Mouse (Mus musculus) cerebellum, adult 9-11 months (tissue): ENCODE measurements around the gene Fig4.

ENCODE experiments used
- DNase-seq: peaks from one replicate; pipeline ENCODE4 v3.0.0; 2022

The Fig4 gene

DNA sequence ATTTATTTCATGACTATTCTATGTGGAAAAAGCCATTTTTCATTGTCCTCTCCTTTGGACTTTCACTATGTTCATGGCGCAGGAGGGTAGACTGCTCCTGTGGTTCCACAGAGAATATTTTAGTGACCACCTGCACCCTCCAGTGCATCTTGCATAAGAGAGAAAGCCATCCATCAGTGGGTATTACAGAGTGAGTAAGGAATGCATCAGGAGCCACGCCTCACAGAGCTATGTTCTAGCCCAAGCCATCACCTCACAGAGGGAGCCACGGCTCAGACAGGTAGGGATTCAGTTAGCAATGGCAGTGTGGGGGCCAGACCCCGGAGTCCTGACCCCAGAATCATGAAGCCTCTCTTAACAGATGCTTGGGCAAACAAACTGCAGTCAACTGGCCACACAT, 93.5 kb downstream of the Fig4 start:
- no peak for DNase-seq

DNA sequence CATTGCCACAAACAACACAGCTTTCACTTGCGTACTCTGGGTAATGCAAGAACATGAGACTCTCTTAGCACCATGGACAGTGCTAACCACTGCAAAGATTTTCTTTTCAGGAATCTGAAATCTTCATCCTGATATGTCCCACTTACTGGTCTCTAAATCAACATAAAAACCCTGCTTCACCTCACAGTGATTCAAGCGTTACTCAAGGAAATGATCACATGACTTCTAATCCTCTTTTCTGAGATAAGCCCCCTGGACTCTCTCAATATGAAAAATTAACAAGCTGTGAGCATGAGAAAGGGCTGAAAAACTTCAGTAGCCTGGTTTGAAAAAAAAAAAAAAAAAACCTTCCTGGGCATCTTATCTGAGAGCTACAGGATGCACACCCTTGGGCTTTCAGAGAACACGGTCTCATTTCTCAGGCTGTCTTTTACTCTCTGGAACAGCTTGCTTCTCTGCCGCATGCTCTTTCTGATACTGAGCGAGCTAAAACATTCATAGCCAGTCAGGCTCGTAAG, 94.1 kb downstream of the Fig4 start:
- DNase-seq = no peak

DNA sequence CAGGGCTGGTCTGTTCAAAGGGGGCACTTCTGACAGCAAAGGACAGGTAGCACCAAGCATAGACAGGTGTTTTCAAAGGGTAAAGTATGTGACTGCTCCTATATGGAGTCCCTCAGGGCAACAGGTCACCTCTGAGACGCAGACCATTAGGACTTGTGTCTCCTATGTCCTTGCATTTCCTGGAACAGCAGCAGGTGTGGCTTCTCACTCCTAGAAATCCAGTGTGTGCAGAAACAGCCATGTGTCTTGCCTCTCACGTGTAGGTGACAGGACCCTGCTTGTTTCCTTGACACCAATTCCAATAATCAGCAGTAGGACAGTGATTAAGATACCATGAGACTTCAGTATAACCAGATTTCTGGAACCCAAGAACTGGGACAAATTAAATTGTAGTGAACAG, 97.4 kb downstream of the Fig4 start:
- no peak for DNase-seq

DNA sequence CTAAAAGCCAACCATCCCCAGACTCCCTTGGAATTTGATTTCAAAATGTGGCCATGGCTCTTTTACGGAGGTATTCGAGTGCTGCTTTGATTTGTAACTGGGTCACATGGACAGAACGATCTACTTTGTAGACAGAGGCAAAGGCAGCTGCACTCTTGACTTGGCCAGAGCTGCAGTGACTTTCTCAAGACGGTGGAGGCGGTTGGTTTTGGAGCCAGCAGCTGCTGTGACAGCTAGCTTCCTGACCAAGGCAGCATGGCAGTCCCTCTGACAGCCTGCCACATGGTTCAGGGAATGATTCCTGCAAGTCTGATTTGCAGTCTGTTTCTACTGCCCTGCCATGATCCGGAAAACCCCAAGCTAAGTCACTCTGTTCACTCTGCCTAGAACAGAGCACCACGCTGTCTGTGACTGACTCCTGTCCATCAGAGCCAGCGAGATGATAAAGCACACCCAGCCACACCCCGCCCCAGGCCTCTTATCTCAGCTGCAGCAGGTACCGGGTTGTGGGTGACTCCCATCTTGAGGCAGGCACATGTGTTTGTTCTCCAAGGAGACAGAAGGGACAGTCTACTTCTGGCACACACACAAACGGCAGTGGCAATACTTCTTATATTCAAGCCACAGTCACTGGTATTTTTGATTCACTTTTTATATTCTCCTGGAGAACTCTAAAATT, 98.3 kb downstream of the Fig4 start:
- no peak for DNase-seq

DNA sequence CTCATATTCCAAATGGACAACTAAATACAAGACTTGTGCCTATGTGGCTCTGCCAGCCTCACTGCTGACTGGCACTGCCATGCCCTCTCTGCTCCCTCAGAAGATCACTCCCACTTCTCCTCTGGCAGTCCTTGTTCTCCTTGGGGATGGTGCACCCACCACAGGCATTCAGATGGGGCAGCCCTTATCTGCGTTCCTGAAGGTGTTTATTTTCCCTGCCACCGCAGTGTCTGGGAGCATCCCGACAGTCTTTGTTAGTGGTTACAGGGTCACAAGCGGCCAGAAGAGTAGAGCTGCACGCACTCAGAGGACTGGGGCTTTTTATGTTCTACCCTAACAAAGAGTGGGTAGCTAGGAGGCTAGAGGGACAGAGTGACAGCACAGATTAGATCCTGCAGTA, 98.9 kb downstream of the Fig4 start:
- no peak for DNase-seq

DNA sequence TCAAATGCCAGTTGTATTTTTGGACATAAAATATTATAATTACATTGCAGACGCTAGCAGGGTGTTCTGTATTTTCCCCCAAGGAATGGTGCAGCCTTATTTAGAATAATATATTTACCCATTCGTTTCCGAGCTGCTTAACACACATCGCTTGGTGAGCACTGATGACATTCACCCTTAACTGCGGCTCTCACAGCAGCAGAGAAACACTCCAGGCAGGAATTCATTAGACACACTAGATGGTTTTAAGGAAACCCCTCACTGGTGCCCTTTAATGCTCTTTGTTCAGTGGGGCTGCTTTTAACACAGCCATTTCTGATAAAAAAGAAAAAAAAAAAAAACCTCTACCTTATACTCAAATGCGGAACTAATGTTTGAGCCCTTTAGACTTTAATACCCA, 104.3 kb downstream of the Fig4 start:
- DNase-seq = no peak

DNA sequence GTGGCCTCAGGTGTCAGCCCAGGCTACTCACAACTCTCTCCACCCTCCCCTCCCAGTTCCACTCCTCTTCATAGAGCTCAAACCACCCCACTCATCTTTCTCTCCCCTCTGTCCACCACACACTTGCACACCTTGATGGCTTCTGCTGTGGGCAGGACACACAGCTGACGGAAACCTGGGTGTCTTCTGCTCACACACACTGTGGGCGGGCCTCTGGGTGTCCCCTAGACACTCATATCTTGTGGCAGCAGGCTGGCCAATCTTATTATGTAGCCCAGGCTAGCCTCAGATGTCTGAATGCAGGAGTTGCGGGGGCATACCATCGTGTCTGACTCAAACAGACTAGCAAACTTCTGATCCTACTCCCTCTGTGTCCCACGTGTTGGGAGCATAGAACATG, 105.3 kb downstream of the Fig4 start:
- DNase-seq = no peak

DNA sequence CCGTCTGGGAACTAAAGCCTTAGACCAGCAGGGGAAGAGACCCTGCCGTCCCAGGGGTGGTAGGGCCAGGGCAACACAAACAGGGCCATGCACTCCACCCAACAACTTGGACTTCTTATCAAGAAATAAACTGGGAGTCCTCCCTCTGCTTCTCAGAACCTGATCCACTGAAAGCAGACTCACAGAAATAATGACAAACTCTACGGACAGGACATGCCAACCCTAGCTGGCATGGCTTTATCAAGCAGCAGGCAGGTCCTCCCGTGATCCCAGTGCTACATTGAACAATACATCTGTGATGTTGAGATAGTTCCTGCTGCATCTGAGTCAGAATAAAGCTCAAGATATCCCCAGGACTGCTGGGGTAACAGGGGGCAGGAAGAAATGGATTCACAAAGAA, 106.8 kb downstream of the Fig4 start:
- no peak for DNase-seq

DNA sequence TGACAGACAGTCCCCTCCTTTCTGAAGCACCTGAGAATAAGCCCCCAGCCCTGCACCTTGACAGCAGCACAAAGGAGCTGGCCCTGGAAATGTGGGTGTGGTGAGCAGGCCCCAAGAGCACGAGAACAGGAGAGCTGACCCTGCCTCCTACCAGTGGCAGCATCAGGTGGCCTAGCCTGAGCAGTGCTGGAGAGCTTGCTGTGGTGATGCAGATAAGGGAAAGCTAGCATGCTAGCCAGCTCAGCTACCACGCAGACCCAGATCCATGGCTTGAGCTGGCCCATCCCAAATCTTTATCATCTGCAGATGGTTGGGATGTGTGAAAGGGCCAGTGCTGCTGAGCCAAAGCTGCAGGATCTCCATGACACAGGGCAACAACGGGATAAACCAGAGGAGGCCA, 113.7 kb downstream of the Fig4 start:
- no peak for DNase-seq

DNA sequence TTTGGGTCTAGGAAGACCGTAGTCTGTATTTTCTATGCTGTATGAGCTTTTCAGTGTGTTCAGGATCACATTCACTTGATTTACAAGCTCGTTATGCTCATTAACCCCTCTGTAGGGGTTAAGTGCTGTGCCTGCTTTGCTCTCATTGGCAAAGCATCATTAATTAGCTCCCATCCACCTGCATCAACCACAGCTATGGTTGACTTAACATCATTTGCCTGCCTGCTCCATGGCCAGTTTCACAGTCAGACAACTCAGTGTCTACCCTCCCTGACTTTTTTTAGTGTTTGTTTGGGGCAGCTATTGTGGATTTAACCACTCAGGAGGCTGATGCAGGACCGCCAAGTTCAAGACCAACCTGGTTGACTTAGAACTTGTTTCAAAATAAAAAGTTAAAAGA, 119.1 kb downstream of the Fig4 start:
- no peak for DNase-seq

DNA sequence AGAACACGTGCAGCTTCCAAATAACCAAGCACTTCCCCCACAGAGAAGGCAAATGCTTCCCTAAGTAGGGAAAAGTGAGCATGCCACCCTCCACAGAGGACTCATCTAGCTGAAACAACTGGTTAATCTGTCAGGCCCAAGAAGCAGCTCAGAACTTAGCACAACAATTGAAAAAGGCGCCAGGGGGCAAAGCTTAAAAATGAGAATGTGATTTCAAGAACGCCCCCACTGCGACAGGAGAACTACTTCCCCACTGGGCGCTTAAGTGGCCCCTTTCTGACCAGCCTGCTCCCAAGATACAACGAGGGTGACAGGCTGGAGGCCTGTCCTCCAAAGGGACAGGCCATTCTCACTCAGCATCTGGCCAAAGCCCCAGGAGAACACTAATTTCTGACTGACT, 120.4 kb downstream of the Fig4 start:
- DNase-seq = no peak

DNA sequence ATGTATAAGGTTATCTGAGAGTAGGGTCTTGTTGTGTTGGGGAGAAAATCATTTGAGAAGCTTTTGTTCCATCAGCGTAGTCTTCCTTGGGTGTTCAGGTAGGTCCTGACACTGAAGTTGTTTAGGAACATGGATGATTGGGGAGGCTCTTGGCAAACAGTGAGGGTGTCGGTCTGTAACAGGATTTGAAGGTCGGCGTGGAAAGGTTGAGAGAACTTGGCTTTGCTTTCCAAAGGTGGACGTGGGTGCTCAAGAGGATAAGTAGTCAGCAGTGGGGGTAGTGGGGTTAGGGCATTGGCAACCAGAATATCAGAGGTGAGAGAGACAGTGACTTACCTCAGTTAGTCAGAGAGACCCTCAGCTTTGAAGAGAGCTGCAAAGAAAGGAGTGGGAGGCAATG, 136.9 kb downstream of the Fig4 start:
- no peak for DNase-seq

DNA sequence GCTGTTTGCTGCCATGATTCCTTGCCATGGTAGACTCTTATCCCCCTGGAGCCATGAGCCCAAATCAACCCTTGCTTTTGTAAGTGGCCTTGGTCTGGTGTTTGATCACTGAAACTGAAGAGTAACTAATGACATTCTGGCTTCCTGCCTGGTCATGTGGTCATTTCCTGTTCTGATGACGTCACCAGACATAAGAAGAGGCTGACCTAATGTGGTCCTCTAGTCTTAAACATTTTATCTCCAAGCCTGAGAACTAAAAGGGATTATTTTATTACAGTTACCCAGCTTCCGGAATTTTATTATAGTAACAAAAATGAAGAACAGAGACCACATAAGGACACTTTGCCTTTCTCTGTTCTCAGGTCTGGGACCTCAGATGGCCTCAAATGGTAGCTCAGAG, 140.0 kb downstream of the Fig4 start:
- DNase-seq = no peak

DNA sequence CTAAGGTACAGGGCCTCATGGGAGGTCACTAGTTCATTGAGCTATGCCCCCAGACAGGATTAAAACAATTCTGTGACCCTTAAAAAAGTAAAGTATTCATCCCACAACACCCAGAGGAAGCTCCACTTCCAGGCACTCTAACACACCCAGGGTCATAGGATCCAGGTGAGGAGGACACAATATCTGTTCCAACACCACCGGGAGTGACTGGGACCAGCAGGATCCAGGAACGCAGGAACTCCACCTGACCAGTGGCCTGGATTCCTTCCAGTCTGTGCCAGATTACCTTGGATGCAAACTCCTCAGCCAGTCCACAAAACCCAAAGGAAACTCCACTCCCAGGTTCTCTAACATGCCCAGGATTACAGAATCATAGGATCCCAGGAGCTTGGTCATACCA, 145.8 kb downstream of the Fig4 start:
- no peak for DNase-seq

DNA sequence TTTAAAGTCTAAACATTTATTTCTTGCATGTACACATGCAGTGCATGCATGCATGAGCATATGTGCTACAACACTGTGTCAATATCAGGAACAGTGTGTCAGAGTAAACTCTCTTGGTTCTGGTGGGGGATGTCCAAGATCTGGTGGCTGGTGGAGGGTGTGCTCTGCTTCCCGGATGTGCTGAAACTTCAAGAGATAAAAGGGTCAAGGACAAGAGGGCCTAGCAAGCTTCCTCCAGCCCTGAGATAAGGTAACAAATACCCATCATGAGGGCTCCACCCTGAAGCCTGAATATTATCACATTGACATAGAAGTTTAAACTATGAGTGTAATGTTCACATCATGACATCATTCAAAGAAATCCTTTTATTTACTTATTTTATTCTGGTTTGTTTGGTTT, 146.4 kb downstream of the Fig4 start:
- DNase-seq = no peak

DNA sequence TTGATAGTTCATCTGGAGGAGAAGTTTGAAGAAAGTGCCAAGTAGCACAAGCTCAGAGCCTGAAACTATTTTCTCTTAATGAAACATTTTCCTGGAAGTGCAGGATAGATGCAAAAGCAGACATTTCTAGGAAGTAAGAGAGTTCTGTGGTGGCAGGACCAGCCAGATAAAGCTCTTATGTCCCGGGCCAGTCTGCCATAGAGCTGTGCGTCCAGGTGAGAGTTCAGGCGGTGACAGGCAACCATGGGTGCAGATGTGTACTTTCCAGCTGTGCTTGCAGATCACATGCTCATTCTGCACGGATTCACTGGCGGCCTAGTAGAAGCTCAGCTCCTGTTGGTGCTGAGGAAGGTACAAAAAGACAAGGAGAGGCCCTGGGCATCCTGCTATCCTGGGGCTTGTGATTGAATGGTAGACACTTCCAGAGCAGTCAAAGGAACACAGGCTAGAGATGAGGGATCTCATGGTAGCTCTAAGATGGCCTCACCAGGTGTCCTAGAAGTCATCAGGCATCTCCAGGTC, 149.8 kb downstream of the Fig4 start:
- no peak for DNase-seq

DNA sequence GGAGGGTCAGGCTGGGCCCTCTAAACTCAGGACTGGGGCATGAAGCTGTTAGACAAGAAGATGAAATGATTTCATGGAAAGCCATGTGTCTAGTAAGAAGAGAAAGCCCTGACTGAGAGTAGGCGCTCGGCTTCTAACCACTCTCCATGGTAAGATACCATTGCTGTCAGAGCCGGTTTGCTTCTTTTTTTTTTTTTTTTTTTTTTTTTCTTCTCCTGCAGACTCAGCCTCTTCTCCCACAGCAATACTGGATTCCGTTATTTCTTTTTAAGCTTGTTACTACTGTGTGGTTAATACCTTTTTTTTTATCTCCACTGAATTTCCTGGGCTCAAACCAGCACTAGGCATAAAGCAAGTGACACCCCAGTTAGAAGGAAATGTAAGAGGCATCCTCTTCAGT, 151.2 kb downstream of the Fig4 start:
- no peak for DNase-seq

DNA sequence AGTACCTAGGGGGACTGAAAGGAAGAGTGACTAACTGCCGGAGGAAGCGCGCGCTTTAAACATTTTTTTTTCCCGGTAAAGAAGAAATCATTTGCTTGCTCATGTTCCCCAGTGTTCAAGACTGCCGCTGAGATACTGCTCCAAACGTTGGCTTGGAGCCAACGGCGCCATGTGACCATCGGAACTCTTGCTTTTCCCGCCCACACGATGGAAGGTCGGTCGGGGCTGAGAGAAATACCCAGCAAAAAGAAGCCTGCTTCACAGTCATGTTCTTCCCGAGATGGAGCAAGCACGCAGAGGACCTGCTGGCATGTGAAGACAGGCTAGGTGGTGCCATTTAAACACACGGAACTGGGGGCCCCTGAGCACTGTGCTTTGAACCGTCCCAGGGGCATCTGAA, 151.6 kb downstream of the Fig4 start:
- no peak for DNase-seq

DNA sequence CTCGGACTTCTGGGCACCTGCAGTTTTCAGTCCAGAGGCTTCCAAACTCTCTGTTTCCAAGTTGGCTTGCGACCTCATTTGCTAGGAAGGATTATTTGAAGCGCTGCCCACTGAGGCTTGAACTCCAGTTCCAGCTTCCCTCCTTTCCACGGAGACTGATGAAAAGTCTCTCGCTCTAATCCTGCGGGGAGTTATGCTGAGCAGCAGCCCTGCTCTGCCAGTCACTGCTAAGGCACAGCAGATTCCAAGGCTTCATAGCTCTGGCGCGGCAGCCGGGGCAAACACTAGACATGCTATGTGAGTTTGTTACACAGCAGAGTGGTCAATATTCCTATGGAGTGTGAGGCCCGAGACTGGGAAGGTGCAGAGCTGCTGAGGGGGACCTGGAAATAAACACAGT, 152.0 kb downstream of the Fig4 start:
- no peak for DNase-seq

DNA sequence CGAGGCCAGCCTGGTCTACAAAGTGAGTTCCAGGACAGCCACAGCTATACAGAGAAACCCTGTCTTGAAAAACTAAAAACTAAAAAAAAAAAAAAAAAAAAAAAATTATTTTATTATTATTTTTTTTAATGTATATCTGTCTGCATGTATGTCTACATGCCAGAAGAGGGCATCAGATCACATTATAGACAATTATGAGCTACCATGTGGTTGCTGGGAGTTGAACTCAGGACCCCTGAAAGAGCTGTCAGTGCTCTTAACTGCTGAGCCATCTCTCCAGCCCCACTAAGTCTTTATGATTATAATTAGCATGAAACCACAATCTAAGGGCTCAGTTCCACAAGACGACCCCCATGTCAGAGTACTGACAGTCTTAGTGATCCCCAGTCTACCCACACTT, 152.6 kb downstream of the Fig4 start:
- DNase-seq = no peak

DNA sequence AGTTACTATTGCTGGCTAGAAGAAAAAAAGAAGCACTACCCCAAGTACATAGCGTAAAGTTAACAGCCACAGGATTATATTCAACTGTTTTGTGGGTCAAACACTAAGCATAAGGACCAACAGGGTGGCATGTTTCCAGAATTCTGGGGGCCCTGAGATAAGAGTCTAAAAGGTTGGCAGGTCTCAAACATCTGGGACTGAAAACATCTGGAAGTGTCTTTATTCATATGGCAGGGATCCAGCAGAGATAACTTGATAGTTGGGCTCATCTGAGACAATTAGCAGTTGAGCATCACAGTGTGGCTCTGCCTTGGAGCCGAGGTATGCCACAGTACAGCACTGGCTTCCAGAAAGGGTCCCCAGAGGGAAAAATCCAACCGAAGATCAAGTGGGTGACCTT, 153.8 kb downstream of the Fig4 start:
- no peak for DNase-seq

DNA sequence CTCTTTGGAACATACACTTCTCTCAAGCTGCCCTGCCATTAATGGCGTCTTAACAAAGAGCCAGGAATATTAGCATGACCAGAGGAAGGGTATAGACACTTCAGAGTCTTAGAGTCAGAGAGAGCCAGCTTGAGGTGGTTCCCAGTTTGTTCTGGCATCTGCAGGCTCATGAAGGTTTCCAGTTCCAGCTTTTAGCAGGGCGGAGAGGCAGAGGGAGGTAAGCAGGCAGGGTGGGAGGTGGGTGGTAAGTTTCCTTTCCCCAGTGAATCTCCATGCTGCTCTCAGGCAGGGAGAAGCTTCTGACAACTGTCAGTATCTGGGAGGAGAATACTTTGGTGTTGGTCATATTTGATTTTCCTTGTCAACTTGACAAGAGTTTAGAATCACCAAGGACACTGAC, 156.9 kb downstream of the Fig4 start:
- DNase-seq = no peak
